Mouse (Mus musculus): ENCODE measurements around the gene Hoxc6.

DNA sequence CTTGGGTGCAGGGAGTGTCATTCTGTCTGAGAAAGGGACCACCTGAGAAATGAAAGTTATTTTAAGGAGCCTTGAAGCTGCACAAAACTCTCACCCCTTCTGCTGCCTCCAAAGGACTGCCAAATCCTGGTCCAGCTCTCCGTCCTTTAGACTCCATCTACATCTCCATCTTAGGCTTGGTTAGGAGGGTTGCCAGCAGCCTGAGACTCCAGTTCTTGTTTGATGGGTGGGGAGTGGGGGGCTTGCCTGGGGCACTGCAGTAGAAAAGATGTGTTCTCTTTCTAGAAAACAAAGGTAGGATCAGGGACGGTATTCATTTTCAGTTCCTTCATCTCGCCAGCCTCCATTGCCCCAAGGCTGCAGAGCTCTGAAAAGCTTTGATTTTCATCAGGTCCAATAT is 626 bp upstream of the Hoxc6 start:
- TF ChIP-seq EP300 (IDR thresholded peaks at IDR 0.05; ENCODE audit: low read depth) (no peak), CTCF (IDR thresholded peaks at IDR 0.05; ENCODE audit: low read depth) (no peak)

Data from liver, postnatal 0 days (tissue).